Mouse (Mus musculus): ENCODE measurements around the gene Ovol1. TPM values are rescaled to one million over a fixed set of nuclear protein-coding genes. Genes with fewer than 3 reads are reported as not detected.

Gene Ovol1
- total RNA-seq, 2 experiments from 2014 or later, result not detected

GRCm38 (mm10) chr19:5516906-5517505 is 43.4 kb downstream of the Ovol1 start:
- no peak for DNase-seq

- no peak for DNase-seq
Measured at GRCm38 (mm10) chr19:5515840-5516777, 44.3 kb downstream of the Ovol1 start.

- DNase-seq, result no peak
Measured at GRCm38 (mm10) chr19:5513005-5513349, 47.5 kb downstream of the Ovol1 start.

- no peak for DNase-seq
Measured at GRCm38 (mm10) chr19:5512091-5513004, 48.1 kb downstream of the Ovol1 start.

- no peak for DNase-seq
Measured at GRCm38 (mm10) chr19:5511074-5511632, 49.3 kb downstream of the Ovol1 start.

GRCm38 (mm10) chr19:5510031-5511026 is 50.1 kb downstream of the Ovol1 start, which contains the start of gene Snx32:
Snx32 (minus strand) TSS chr19:5510538.
- DNase-seq, result peak; percentile 97

GRCm38 (mm10) chr19:5503687-5504086 is 56.8 kb downstream of the Ovol1 start, which contains the start of gene 1700020D05Rik:
1700020D05Rik (minus strand) TSS chr19:5503787.
- no peak for DNase-seq

GRCm38 (mm10) chr19:5500330-5500875 is 60.0 kb downstream of the Ovol1 start:
- no peak for DNase-seq

Other genes starting within 250 kb of the Ovol1 start
- not detected for gene Catsper1, start 224.9 kb downstream of the Ovol1 start, total RNA-seq (2021)
- 1 to 10 TPM in 1 of 2 experiments, under 1 TPM in 1; 0.81 to 3.0 TPM for gene Cst6, start 211.1 kb downstream of the Ovol1 start, total RNA-seq (2021)
- gene Eif1ad, start 193.9 kb downstream of the Ovol1 start, total RNA-seq (2021), result 10 to 100 TPM; 35.0 to 37.3 TPM
- gene Banf1, start 193.5 kb downstream of the Ovol1 start, total RNA-seq (2021), result 100 to 1,000 TPM; 234 to 244 TPM
- gene Sart1, start 171.9 kb downstream of the Ovol1 start, total RNA-seq (2021), result 10 to 100 TPM; 52.6 to 54.1 TPM
- gene Tsga10ip, start 158.1 kb downstream of the Ovol1 start, total RNA-seq (2021), result under 1 TPM; 0.45 to 0.48 TPM
- gene Drap1, start 135.7 kb downstream of the Ovol1 start, total RNA-seq (2021), result 100 to 1,000 TPM; 231 to 246 TPM
- 10 to 100 TPM; 35.2 to 35.3 TPM for gene AI837181, start 135.5 kb downstream of the Ovol1 start, total RNA-seq (2021)
- gene Fosl1, start 113.1 kb downstream of the Ovol1 start, total RNA-seq (2021), result not detected
- 10 to 100 TPM; 13.5 to 13.9 TPM for gene Ccdc85b, start 102.8 kb downstream of the Ovol1 start, total RNA-seq (2021)
- 100 to 1,000 TPM; 106 to 118 TPM for gene Fibp, start 100.0 kb downstream of the Ovol1 start, total RNA-seq (2021)
- under 1 TPM; 0.24 to 0.50 TPM for gene Ctsw, start 92.1 kb downstream of the Ovol1 start, total RNA-seq (2021)
- gene Efemp2, start 86.7 kb downstream of the Ovol1 start, total RNA-seq (2021), result 10 to 100 TPM; 36.7 to 37.8 TPM
- 10 to 100 TPM; 27.9 to 32.9 TPM for gene Mus81, start 72.2 kb downstream of the Ovol1 start, total RNA-seq (2021)
- gene Cfl1, start 70.2 kb downstream of the Ovol1 start, total RNA-seq (2021), result 100 to 1,000 TPM; 719 to 727 TPM
- 1 to 10 TPM; 1.5 to 2.1 TPM for gene 1700020D05Rik, start 56.9 kb downstream of the Ovol1 start, total RNA-seq (2021)
- 1 to 10 TPM; 7.8 to 7.9 TPM for gene Snx32, start 50.1 kb downstream of the Ovol1 start, total RNA-seq (2021)
- 1 to 10 TPM; 3.8 to 4.6 TPM for gene Ap5b1, start 7.4 kb upstream of the Ovol1 start, total RNA-seq (2021)
- 10 to 100 TPM; 92.4 to 94.5 TPM for gene Rnaseh2c, start 41.2 kb upstream of the Ovol1 start, total RNA-seq (2021)
- gene Kat5, start 49.6 kb upstream of the Ovol1 start, total RNA-seq (2021), result 10 to 100 TPM; 38.3 to 49.2 TPM
- gene Rela, start 76.8 kb upstream of the Ovol1 start, total RNA-seq (2021), result 10 to 100 TPM; 33.0 to 38.6 TPM
- 10 to 100 TPM; 40.2 to 42.2 TPM for gene Sipa1, start 103.1 kb upstream of the Ovol1 start, total RNA-seq (2021)
- 10 to 100 TPM; 39.8 to 40.0 TPM for gene Map3k11, start 128.1 kb upstream of the Ovol1 start, total RNA-seq (2021)
- gene Pcnx3, start 128.3 kb upstream of the Ovol1 start, total RNA-seq (2021), result 10 to 100 TPM; 42.5 to 42.7 TPM
- not detected for gene Kcnk7, start 143.7 kb upstream of the Ovol1 start, total RNA-seq (2021)
- gene Ehbp1l1, start 165.7 kb upstream of the Ovol1 start, total RNA-seq (2021), result 100 to 1,000 TPM; 179 to 191 TPM
- gene Fam89b, start 169.0 kb upstream of the Ovol1 start, total RNA-seq (2021), result 10 to 100 TPM; 48.3 to 49.0 TPM
- gene Ltbp3, start 180.3 kb upstream of the Ovol1 start, total RNA-seq (2021), result 10 to 100 TPM; 78.7 to 79.6 TPM
- gene Scyl1, start 210.8 kb upstream of the Ovol1 start, total RNA-seq (2021), result 10 to 100 TPM; 60.6 to 69.0 TPM

Measured in heart, postnatal 4 days (tissue).